Mouse (Mus musculus) intestine, embryonic 14.5 days (tissue): Measurements from ENCODE around the gene Mcl1. TPM values are rescaled to one million over a fixed set of nuclear protein-coding genes. Genes with fewer than 3 reads are reported as not detected.
A peak's percentile ranks its signal among the peaks of the same experiment; 100 is the strongest.

Experiments
- ATAC-seq: fragments of 200-750 bp; cut with Nextera tagmentation; replicated peaks from 2 replicates; pipeline ENCODE4 v1.8.0; 2017; ENCODE audit warnings: low read depth, moderate number of reproducible peaks, moderate TSS enrichment, moderate library complexity; ENCODE audit not compliant: low FRiP score, low TSS enrichment
- DNase-seq: peaks from one replicate; pipeline ENCODE4 v3.0.0-alpha.2; 2018; ENCODE audit warnings: low spot score
- H3K27ac ChIP-seq: fragments of 300-500 bp; sonication (generic); 2 replicates; pipeline ENCODE4 v1.5.1; 2014; ENCODE audit warnings: low read depth, mild to moderate bottlenecking, control low read depth
- H3K27me3 ChIP-seq: fragments of 300-500 bp; sonication (generic); replicated peaks from 2 replicates; pipeline ENCODE4 v1.6.1; 2014; ENCODE audit warnings: low read length, control low read depth; ENCODE audit not compliant: control insufficient read depth, insufficient read depth
- H3K36me3 ChIP-seq: fragments of 300-500 bp; sonication (generic); 2 replicates; pipeline ENCODE4 v1.6.1; 2014; ENCODE audit warnings: low read length, control low read depth; ENCODE audit not compliant: control insufficient read depth, insufficient read depth
- H3K4me1 ChIP-seq: fragments of 300-500 bp; sonication (generic); replicated peaks from 2 replicates; pipeline ENCODE4 v1.6.1; 2014; ENCODE audit warnings: low read length, control low read depth, mixed read lengths; ENCODE audit not compliant: control insufficient read depth, insufficient read depth
- H3K4me2 ChIP-seq: fragments of 300-500 bp; sonication (generic); 2 replicates; pipeline ENCODE4 v1.6.1; 2014; ENCODE audit warnings: low read length
- H3K4me3 ChIP-seq: fragments of 300-500 bp; sonication (generic); 2 replicates; pipeline ENCODE4 v1.5.1; 2014; ENCODE audit warnings: low read depth, low read length, control low read depth, mixed read lengths
- H3K9ac ChIP-seq: fragments of 300-500 bp; sonication (generic); 2 replicates; pipeline ENCODE4 v1.6.1; 2014; ENCODE audit warnings: mild to moderate bottlenecking, low read length
- H3K9me3 ChIP-seq: fragments of 300-500 bp; sonication (generic); 2 replicates; pipeline ENCODE4 v1.6.1; 2016; ENCODE audit warnings: low read length, control low read depth; ENCODE audit not compliant: control insufficient read depth
- WGBS: fragments of 180-500 bp; shearing (Covaris S2); extraction: QIAGEN DNeasy Blood & Tissue Kit; methylation state at CpG from one replicate; pipeline ENCODE4 v1.1.7; 2014; 5-methylcytosine and 5-hydroxymethylcytosine counted together
- polyA plus RNA-seq: library from polyadenylated mRNA; unstranded; fragments of >200 nt; fragmentation: Nextera tagmentation; extraction: Ambion mirVana; gene quantifications from 2 replicates; pipeline ENCODE4 v1.2.1, GENCODE M21; 2014

Mcl1 gene
- polyA plus RNA-seq, 1 experiment from 2014 or later = 57.5 TPM

DNA sequence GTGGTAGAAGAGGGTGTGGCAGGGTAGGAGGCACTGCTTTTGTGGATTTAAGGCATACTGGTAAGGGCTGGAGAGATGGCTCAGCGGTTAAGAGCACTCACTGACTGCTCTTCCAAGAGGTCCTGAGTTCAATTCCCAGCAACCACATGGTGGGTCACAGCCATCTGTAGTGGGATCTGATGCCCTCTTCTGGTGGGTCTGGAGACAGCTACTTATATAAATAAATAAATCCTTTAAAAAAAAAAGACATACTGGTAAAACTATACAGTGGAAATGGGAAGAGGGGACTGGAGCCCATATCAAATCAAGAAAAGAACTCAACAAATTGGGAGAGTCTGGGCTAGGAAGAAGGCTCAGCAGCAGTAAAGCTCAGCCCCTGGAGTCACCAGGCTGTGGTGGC is 18.9 kb upstream of the Mcl1 start:
- H3K9me3 ChIP-seq = no peaks in the 10 kb centered on the region

DNA sequence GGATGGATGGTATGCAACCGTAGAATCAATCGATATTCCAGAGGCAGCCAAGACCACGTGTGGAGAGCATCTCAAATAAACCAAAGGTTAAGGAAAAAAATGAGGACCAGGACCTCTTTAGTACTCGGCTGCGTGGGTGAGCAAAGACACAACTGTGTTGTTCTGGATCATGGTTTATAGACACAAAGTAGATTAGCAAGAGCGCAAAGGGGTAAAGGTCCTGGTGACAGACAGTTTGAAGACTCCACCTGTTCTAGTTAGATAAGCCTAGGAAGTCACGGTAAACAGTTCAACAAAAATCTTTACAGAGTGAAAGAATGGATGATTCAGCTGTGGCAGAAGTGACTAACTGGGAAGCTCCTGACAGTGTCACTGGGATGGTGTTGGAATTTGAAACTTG is 15.5 kb upstream of the Mcl1 start:
- ATAC-seq = no peak

More for the DNA sequence above, 18.9 kb upstream of the Mcl1 start:
- Histone ChIP-seq H3K4me3 (no peak overlapping the region), H3K36me3 (peaks cover 29% of the 10 kb centered on the region), H3K9ac (no peak overlapping the region), H3K4me2 (no peak overlapping the region), H3K27me3 (no peaks in the 10 kb centered on the region), H3K27ac (no peak overlapping the region), H3K4me1 (no peaks in the 10 kb centered on the region)
- no peak for DNase-seq
- WGBS = 95% methylated on average over 1 of the region's 1 CpGs
- ATAC-seq = no peak

GRCm38 (mm10) chr3:95645313-95646235 is 13.0 kb upstream of the Mcl1 start:
- Histone ChIP-seq H3K27ac (no peak overlapping the region), H3K4me1 (no peaks in the 10 kb centered on the region), H3K36me3 (no peaks in the 10 kb centered on the region), H3K4me2 (no peak overlapping the region), H3K27me3 (no peaks in the 10 kb centered on the region), H3K4me3 (no peak overlapping the region), H3K9me3 (no peaks in the 10 kb centered on the region), H3K9ac (no peak overlapping the region)
- 57% methylated on average over 10 of the region's 10 CpGs for WGBS
- ATAC-seq (no peak), DNase-seq (no peak)

More for the DNA sequence above, 15.5 kb upstream of the Mcl1 start:
- H3K27me3 ChIP-seq = no peaks in the 10 kb centered on the region
- H3K9me3 ChIP-seq = no peaks in the 10 kb centered on the region
- peaks cover 2% of the 10 kb centered on the region; the same call in 1 of the 2 replicates for H3K36me3 ChIP-seq
- 75% methylated on average over 7 of the region's 7 CpGs for WGBS
- no peak overlapping the region for H3K4me3 ChIP-seq
- H3K9ac ChIP-seq = no peak overlapping the region
- no peak for DNase-seq
- H3K27ac ChIP-seq = no peak overlapping the region
- no peaks in the 10 kb centered on the region for H3K4me1 ChIP-seq
- H3K4me2 ChIP-seq = no peak overlapping the region

DNA sequence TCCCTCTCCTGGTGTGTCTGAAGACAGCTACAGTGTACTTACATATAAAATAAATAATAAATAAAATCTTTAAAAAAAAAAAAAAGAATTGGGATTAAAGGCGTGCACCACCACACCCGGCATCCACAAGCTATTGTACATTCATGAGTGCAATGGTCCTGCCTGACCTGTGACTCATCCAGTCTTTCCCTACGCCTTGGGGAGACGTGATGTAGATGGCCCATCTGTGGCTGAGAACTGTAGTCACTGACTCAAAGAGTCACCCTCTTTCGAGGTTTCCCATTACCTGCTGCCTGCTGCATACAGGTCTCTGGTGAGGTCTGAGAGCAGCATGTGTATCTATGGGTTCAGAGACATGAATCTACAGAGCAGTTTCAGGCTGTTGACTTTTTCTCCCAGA is 10.6 kb upstream of the Mcl1 start:
- no peak for DNase-seq

DNA sequence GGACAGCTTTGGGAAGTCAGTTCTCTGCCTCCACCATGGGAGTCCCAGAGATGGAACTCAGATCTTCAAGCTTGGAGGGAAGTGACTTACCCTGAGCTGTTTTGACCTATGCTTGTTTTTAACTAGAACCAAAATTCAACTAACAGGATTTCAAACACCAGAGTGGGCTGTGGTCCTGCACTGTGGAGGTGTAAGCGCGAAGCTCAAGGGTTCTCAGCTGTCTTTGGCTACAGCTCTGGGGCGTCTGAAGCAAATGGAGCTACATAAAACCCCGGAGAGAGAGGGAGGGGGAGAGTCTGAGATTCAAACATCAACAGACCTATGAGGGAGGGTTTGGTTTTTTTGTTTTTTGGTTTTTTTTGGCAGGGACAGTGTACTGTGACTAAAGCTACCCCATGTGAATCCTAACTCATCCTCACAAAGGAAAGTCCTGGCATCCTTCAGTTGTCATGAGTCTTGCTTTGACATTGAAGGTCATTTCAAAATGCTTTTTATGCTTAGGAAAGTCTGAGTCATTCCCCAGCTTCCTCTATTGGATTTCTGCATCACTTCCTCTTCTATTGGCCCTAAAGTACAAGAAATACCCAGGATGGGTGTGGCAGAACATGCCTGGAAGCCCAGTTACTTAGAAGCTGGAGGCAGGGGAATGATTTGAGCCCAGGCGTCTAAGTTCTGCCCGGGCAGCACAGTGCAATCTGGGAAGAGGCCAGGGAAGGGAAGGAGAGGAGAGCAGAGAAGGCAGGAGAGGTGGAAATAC is 8.1 kb upstream of the Mcl1 start:
- H3K9ac ChIP-seq = no peak overlapping the region
- no peak for DNase-seq
- 66% methylated on average over 6 of the region's 6 CpGs for WGBS

More for the DNA sequence above, 10.6 kb upstream of the Mcl1 start:
- Histone ChIP-seq H3K4me2 (no peak overlapping the region), H3K9ac (no peak overlapping the region), H3K27me3 (no peaks in the 10 kb centered on the region), H3K36me3 (no peaks in the 10 kb centered on the region), H3K4me3 (no peak overlapping the region), H3K9me3 (no peaks in the 10 kb centered on the region), H3K4me1 (no peaks in the 10 kb centered on the region), H3K27ac (no peak overlapping the region)
- 89% methylated on average over 5 of the region's 5 CpGs for WGBS
- ATAC-seq = no peak

GRCm38 (mm10) chr3:95651033-95651373 is 7.6 kb upstream of the Mcl1 start:
- H3K36me3 ChIP-seq = no peaks in the 10 kb centered on the region
- ATAC-seq (no peak), DNase-seq (no peak)
- H3K9ac ChIP-seq = no peak overlapping the region
- no peak overlapping the region for H3K4me3 ChIP-seq
- H3K27me3 ChIP-seq = no peaks in the 10 kb centered on the region
- H3K4me1 ChIP-seq = peaks cover 9% of the 10 kb centered on the region
- no peaks in the 10 kb centered on the region for H3K9me3 ChIP-seq
- no peak overlapping the region; the same call in 1 of the 2 replicates for H3K27ac ChIP-seq
- WGBS = 82% methylated on average over 3 of the region's 3 CpGs
- no peak overlapping the region for H3K4me2 ChIP-seq

More for the DNA sequence above, 8.1 kb upstream of the Mcl1 start:
- Histone ChIP-seq H3K27me3 (no peaks in the 10 kb centered on the region), H3K9me3 (no peaks in the 10 kb centered on the region), H3K4me1 (peaks cover 9% of the 10 kb centered on the region), H3K4me3 (no peak overlapping the region), H3K4me2 (no peak overlapping the region), H3K36me3 (no peaks in the 10 kb centered on the region), H3K27ac (peak overlapping the region; percentile 44)
- ATAC-seq = no peak

DNA sequence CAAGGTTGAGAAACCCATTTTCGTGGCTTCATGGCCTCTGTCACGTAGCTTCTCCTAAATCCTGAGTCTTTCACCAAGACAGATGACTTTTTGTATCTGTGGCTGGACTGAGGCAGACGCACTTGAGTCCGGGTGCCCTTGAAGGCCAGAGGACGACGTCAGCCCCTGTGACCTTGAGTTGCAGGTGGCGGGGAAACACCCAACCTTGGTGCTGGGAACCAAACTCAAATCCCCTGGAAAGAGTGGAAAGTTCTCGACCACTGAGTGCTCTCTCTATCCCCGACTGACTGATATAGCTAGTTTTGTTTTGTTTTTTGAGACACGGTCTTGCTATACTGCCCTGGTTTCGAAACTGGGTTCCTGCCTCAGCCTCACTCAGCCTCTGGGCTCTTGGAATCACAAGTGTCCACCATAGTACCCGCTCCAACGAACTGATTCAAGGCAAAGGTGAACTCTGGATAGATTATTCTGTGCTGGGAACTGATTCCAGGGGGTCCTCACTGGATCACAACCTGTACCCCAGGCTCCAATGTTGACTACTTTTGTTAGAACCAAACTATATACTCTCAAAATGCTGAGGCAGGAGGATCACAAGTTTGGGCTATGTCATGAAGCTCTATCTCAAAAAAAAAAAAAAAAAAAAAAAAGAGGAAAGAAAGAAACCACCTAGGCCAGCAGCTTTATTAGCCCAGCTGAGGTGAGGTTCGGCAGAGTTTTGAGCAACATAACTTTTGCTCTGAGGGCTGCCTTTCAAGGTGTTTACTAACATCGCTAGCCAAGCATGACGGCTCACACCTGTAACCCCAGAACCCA is 7.0 kb upstream of the Mcl1 start:
- no peak overlapping the region for H3K9ac ChIP-seq
- no peaks in the 10 kb centered on the region for H3K27me3 ChIP-seq
- H3K36me3 ChIP-seq = no peaks in the 10 kb centered on the region
- H3K4me3 ChIP-seq = no peak overlapping the region
- H3K4me2 ChIP-seq = no peak overlapping the region
- ATAC-seq (no peak), DNase-seq (no peak)
- H3K4me1 ChIP-seq = peaks cover 9% of the 10 kb centered on the region
- peak overlapping the region; percentile 7; the same call in 1 of the 2 replicates for H3K27ac ChIP-seq
- no peaks in the 10 kb centered on the region for H3K9me3 ChIP-seq
- WGBS = 84% methylated on average over 16 of the region's 16 CpGs

DNA sequence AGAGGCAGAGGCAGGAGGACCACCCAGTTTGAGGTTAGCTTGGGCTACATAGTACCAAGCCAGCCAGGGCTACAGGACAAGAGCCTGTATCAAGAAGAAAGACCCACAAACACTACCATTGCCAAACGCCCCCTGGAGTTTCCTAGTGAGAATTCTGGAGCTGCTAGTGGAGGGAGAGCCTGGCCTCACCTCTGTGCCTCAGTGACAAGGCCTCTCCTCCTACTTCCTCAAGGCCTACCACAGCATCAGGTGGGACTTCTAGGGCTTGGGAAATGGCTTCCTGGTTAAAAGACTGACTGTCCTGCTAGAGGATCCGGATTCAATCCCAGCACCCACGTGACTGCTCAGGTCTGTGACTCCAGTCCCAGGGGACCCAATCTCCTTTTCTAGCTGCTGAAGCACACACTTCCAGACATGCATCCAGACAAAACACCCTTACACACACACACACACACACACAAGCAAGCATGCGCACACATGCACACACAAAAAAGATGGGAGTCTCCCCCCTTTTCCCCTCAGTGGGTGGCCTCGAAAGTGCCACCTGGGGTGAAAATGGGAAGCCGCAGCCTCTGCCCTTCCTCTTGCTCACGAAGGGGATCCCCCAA is 6.3 kb upstream of the Mcl1 start:
- 65% methylated on average over 7 of the region's 7 CpGs for WGBS
- Histone ChIP-seq H3K4me1 (peaks cover 9% of the 10 kb centered on the region), H3K4me3 (no peak overlapping the region), H3K4me2 (no peak overlapping the region), H3K36me3 (no peaks in the 10 kb centered on the region), H3K27me3 (no peaks in the 10 kb centered on the region), H3K27ac (no peak overlapping the region), H3K9ac (no peak overlapping the region), H3K9me3 (no peaks in the 10 kb centered on the region)
- no peak for DNase-seq
- no peak for ATAC-seq
